Mouse (Mus musculus) midbrain, embryonic 13.5 days (tissue): ENCODE measurements around the gene Klhl33. TPM values are rescaled to one million over a fixed set of nuclear protein-coding genes. Genes with fewer than 3 reads are reported as not detected.
"Not testable (repeated sequence)": the region's sequence is repeated elsewhere in the genome, so short reads cannot be mapped to it uniquely, and the experiment has no call there.

Experiments used
- ATAC-seq: fragments of 200-750 bp; cut with Nextera tagmentation; 2 replicates; pipeline ENCODE4 v1.8.0; 2017; ENCODE audit warnings: mild to moderate bottlenecking, moderate TSS enrichment, moderate library complexity
- H3K27ac ChIP-seq: fragments of 300-500 bp; sonication (generic); 2 replicates; pipeline ENCODE4 v1.5.1; 2015; ENCODE audit warnings: inconsistent platforms, mild to moderate bottlenecking, moderate library complexity
- H3K27me3 ChIP-seq: fragments of 300-500 bp; sonication (generic); 2 replicates; pipeline ENCODE4 v1.6.1; 2015; ENCODE audit warnings: mild to moderate bottlenecking, inconsistent platforms
- H3K36me3 ChIP-seq: fragments of 300-500 bp; sonication (generic); 2 replicates; pipeline ENCODE4 v1.6.1; 2015; ENCODE audit warnings: mild to moderate bottlenecking, inconsistent platforms
- H3K4me1 ChIP-seq: fragments of 300-500 bp; sonication (generic); replicated peaks from 2 replicates; pipeline ENCODE4 v1.6.1; 2015; ENCODE audit warnings: inconsistent platforms
- H3K4me2 ChIP-seq: fragments of 300-500 bp; sonication (generic); replicated peaks from 2 replicates; pipeline ENCODE4 v1.6.1; 2015; ENCODE audit warnings: moderate library complexity, mild to moderate bottlenecking, inconsistent platforms
- H3K4me3 ChIP-seq: fragments of 300-500 bp; sonication (generic); replicated peaks from 2 replicates; pipeline ENCODE4 v1.5.1; 2015; ENCODE audit warnings: mild to moderate bottlenecking, inconsistent platforms
- H3K9ac ChIP-seq: fragments of 300-500 bp; sonication (generic); replicated peaks from 2 replicates; pipeline ENCODE4 v1.6.1; 2015; ENCODE audit warnings: mild to moderate bottlenecking, inconsistent platforms
- H3K9me3 ChIP-seq: fragments of 300-500 bp; sonication (generic); 2 replicates; pipeline ENCODE4 v1.6.1; 2016; ENCODE audit warnings: mild to moderate bottlenecking, inconsistent platforms
- WGBS: fragments of 180-500 bp; shearing (Covaris S2); methylation state at CpG from one replicate; pipeline ENCODE4 v1.1.7; 2015; 5-methylcytosine and 5-hydroxymethylcytosine counted together
- polyA plus RNA-seq: library from polyadenylated mRNA; unstranded; fragments of >200 nt; fragmentation: Nextera tagmentation; extraction: Ambion mirVana; gene quantifications from 2 replicates; pipeline ENCODE4 v1.2.1, GENCODE M21; 2015

Gene Klhl33
- 0.52 and 0.65 TPM in 2 replicates for polyA plus RNA-seq

DNA sequence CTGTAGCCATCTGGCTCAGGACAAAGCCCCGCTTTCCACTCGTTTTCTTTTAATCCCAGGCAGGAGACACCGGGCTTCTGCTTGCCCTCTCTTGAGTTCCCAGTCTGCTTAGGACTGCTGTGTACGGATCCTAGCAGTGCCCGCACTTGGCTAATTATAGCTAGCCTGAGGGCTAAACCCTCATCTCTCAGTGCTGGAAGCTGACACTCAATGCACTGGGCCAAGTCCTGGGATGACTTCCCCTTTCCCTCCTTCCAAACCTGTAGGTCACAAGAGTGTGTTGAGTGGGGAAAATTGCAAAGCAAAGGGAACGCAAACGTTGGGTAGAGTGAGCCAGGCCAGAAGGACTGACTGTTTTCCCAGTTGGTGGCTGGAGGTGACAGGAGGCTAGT is at the start of gene Klhl33:
TSS of gene Klhl33 (minus strand) at position 134 of the 392 bp plus-strand sequence.
- H3K27me3 ChIP-seq = peaks cover 12% of the 10 kb centered on the region; the same call in 1 of the 2 replicates
- peak within 1 kb of the TSS; percentile 90 for H3K4me2 ChIP-seq
- peaks cover 14% of the 10 kb centered on the region for H3K4me1 ChIP-seq
- H3K9ac ChIP-seq = peak within 1 kb of the TSS; percentile 78
- WGBS = 44% methylated on average over 7 of the region's 7 CpGs
- H3K36me3 ChIP-seq = no peaks in the 10 kb centered on the region
- no peaks in the 10 kb centered on the region for H3K9me3 ChIP-seq
- H3K4me3 ChIP-seq = peak within 1 kb of the TSS; percentile 52
- peak within 1 kb of the TSS; percentile 3; the same call in 1 of the 2 replicates for H3K27ac ChIP-seq
- ATAC-seq = peak; percentile 37

DNA sequence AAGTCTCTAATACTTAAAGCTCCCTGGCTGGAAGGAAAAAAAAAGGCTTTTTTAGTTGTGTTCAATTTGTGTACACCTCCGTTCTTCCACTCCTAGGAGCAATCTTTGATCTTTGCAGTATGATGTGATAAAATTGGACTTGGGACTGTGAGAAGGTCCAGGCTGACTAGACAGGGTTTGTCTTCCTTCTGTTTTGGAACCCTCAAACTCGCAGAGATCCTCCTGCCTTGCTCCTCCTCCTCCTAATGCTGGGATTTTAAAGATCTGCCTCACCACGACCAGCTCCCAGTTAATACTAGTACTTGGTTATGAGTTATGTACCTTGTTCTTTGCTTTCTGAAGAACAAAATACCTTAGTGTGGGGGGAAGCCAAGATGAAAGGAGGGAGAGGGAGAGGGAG is 48.2 kb upstream of the Klhl33 start:
- H3K27ac ChIP-seq, ATAC-seq: not testable (repeated sequence)
- 25% methylated on average over 3 of the region's 3 CpGs for WGBS

DNA sequence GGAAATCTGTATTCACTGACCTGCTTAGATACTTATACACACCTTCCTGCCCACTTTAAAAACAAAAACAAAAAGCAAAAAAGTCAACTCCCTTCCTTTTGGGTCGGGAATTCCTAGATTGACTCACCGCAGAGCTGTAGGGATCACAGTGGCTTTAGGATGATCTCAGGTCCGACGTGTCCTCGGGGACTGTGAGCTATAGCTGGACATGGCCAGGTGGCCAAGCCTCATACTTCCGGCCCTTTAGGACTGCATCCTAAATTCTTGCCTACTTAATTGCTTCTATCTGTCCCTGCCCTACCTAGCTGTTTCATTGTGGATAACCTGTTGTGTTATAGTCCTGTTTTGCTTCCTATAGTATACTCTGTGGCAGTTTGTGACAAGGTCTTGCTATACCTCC is 47.8 kb upstream of the Klhl33 start:
- H3K36me3 ChIP-seq, H3K9me3 ChIP-seq, H3K27me3 ChIP-seq: not testable (repeated sequence)
- 0 out of 2 replicates have a peak, but pooled peaks have one; percentile 20 for ATAC-seq
- peaks cover 12% of the 10 kb centered on the region for H3K4me1 ChIP-seq
- H3K9ac ChIP-seq = peak overlapping the region; percentile 56
- 8% methylated on average over 6 of the region's 6 CpGs for WGBS
- H3K27ac ChIP-seq = peak overlapping the region; percentile 81
- peak overlapping the region; percentile 48 for H3K4me3 ChIP-seq
- H3K4me2 ChIP-seq = peak overlapping the region; percentile 56

More for the DNA sequence above, 48.2 kb upstream of the Klhl33 start:
- Histone ChIP-seq H3K4me1 (peaks cover 12% of the 10 kb centered on the region), H3K4me3 (peak overlapping the region; percentile 48), H3K9ac (peak overlapping the region; percentile 56), H3K4me2 (peak overlapping the region; percentile 56)
- not testable (repeated sequence) for H3K27me3 ChIP-seq, H3K9me3 ChIP-seq, H3K36me3 ChIP-seq

DNA sequence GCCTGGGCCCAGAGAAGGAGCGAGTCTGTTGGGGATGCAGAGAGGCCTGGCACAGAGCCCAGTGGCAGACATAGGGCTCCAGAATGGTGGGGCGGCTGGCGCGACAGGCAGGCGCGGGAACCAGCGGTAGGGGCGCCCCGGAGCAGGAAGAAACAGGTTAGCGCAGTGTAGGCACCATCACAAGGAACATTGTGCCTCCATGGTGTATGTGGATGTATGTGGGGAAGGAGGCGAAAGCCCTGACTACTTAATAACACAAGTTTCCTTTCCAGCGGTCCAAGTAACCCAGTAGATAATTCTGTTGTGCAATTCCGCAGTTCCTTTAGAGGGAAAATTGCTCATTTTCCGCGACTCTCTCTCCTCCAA is 47.3 kb upstream of the Klhl33 start:
- Histone ChIP-seq H3K9ac (peak overlapping the region; percentile 56), H3K4me2 (peak overlapping the region; percentile 56), H3K27ac (peak overlapping the region; percentile 81), H3K4me3 (peak overlapping the region; percentile 48), H3K4me1 (peaks cover 12% of the 10 kb centered on the region)
- H3K9me3 ChIP-seq, H3K36me3 ChIP-seq, H3K27me3 ChIP-seq: not testable (repeated sequence)
- under 1% methylated on average over 15 of the region's 15 CpGs for WGBS
- ATAC-seq = peak; percentile 97

DNA sequence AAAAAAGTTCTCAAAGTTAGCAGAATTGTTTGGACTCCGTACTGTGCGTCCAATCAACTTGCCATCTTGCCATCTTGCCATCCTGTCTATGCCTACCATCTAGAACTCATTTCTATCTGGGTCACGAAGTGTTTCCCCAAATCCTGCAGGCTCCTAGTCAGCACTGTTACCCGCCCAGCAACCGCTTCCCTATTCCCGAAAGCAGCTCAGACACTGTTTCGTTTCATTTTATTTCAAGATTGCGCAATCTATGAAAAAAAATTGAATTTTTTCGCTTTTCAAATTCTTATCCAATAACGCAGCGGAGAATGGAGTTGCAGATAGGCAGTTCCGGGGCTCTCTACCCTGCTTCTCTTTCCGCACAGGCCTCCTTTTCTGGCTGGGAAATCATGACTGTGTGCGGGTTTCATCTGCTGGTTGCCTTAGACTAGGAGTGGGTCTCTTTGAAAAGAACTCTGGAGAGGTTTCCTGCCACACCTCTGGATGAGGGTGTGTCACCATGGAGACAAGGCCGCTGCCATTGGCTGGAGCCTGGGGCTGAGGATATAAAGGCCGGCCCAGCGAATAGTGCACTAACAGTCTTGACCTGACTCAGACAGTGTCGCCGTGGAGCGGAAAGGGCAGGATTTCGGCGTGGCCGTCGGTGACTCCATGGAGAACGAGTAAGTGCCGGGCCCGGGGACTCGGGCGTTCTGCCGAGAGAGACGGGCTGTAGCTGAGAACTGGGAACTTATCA is 46.8 kb upstream of the Klhl33 start, which contains the start of gene Gm49342:
TSS of gene Gm49342 (plus strand) at position 586 of the 736 bp plus-strand sequence.
- Histone ChIP-seq H3K27ac (peak within 1 kb of the TSS; percentile 81), H3K36me3 (no peaks in the 10 kb centered on the region), H3K9ac (peak within 1 kb of the TSS; percentile 56), H3K9me3 (no peaks in the 10 kb centered on the region), H3K27me3 (no peaks in the 10 kb centered on the region), H3K4me2 (peak within 1 kb of the TSS; percentile 56), H3K4me1 (peaks cover 12% of the 10 kb centered on the region), H3K4me3 (peak within 1 kb of the TSS; percentile 48)
- 17% methylated on average over 31 of the region's 31 CpGs for WGBS
- ATAC-seq = peak; percentile 99

DNA sequence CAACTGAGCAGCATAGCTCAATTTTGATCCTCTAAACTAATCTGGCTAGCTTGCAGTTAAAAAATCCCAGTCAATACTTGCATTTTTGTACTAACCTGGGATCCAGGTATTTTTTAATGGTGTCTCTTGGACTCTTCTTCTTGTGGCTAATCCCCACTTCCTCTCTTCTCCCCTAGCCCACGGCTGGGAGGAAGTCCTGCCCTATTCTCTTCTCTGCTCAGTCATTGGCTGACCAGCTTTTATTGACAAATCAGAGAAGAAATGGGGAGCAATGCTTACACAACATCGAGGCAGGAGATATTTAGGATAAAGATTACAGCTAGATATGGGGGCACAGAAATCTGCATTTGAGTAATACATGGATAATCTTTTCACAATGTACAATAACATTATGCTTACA is 41.6 kb upstream of the Klhl33 start:
- Histone ChIP-seq H3K9ac (no peak overlapping the region), H3K36me3 (no peaks in the 10 kb centered on the region), H3K4me2 (no peak overlapping the region), H3K9me3 (no peaks in the 10 kb centered on the region), H3K4me3 (no peak overlapping the region), H3K27me3 (no peaks in the 10 kb centered on the region), H3K27ac (no peak overlapping the region), H3K4me1 (peaks cover 3% of the 10 kb centered on the region; the same call in 1 of the 2 replicates)
- WGBS = 46% methylated on average over 2 of the region's 2 CpGs
- ATAC-seq = no peak

DNA sequence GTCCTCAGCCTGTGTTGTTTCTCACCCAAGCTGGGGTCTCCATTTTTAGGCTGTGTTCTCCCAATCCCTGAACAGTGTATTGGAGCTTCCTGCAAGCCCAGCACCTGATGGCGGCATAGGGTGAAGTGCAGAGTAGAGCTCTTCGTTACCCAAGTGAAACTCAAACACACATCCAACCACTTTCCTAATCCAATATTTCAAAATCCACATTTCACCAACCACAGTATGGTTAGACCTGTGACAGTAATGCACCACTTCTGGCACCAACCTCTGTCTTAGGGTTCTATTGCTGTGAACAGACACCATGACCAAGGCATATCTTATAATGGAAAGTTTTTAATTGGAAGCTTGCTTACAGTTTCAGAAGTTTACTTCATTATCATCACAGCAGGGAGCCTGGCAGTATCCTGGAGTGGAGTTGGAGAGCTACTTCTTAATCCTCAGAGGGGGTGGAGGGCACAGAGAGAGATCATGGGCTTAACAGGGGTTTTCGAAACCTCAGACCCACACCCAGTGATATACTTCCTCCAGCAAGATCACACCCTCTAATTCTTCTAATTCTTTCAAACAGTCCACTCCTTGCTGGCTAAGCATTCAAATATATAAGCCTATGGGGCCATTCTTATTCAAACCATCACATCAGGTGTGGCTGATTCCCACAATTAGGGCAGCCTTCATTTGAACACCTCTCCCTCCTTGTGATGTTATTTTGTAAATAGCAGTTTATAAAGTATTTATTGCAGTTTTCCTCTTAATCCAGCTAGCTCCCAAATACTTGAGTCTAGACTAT is 41.0 kb upstream of the Klhl33 start:
- no peaks in the 10 kb centered on the region for H3K27me3 ChIP-seq
- no peak overlapping the region for H3K4me3 ChIP-seq
- H3K4me1 ChIP-seq = no peaks in the 10 kb centered on the region
- H3K36me3 ChIP-seq = no peaks in the 10 kb centered on the region
- no peak overlapping the region for H3K9ac ChIP-seq
- H3K27ac ChIP-seq = no peak overlapping the region
- H3K4me2 ChIP-seq = no peak overlapping the region
- H3K9me3 ChIP-seq = no peaks in the 10 kb centered on the region
- no peak for ATAC-seq
- WGBS = 87% methylated on average over 3 of the region's 3 CpGs

DNA sequence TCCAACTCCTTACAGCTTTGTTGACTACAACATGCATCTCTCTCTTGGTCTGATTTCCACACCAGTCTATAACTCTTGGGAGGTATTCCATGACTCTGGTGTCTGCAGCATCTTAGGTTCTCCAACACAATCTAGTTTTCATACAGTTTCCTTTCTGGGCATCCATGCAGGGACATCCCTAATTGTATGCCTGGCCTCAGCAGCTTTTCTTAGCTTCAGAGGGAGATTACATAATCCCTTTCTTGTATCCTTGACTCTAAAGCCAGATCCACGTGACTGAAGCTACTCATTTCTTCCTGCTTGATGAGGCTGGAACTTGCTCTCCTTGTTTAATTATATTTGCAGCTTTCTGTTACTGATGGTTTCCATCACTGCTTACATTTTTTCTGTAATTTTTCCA is 39.3 kb upstream of the Klhl33 start:
- H3K4me1 ChIP-seq = peaks cover under 1% of the 10 kb centered on the region; the same call in 1 of the 2 replicates
- no peaks in the 10 kb centered on the region for H3K36me3 ChIP-seq
- no peak for ATAC-seq
- no peaks in the 10 kb centered on the region for H3K9me3 ChIP-seq
- no peaks in the 10 kb centered on the region for H3K27me3 ChIP-seq
- H3K27ac ChIP-seq = no peak overlapping the region
- no peak overlapping the region for H3K4me2 ChIP-seq
- WGBS = 61% methylated on average over 1 of the region's 1 CpGs
- H3K9ac ChIP-seq = no peak overlapping the region
- no peak overlapping the region for H3K4me3 ChIP-seq

DNA sequence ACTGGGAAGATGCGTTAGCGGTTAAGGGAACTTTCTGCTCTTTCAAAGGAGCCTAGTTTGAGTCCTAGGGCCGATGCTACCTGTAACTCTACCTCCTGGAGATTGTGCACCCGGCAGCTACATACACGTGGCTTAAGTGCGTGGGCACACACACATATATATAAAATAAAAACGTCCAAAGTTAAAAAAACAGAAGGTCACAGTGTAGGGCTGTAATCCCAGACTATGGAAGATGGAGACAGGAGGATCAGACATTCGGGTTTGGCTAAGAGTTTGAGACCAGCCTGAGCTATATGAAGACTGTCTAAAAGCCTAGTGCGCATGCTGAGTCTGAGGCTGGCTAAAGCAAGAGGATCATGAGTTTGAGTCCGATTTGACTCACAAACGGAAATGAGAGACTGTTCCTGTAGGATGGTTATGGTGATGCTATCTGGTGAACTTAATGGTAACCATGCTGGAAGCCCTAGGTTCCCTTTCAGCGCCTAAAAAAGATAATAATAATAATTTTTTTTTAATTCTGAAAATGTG is 34.2 kb upstream of the Klhl33 start:
- H3K9ac ChIP-seq = peak overlapping the region; percentile 47
- H3K27me3 ChIP-seq = no peaks in the 10 kb centered on the region
- no peaks in the 10 kb centered on the region for H3K9me3 ChIP-seq
- ATAC-seq = no peak
- 14% methylated on average over 12 of the region's 12 CpGs for WGBS
- peaks cover 28% of the 10 kb centered on the region for H3K36me3 ChIP-seq
- H3K4me2 ChIP-seq = peak overlapping the region; percentile 56
- H3K4me1 ChIP-seq = peaks cover 28% of the 10 kb centered on the region
- peak overlapping the region; percentile 81 for H3K27ac ChIP-seq
- H3K4me3 ChIP-seq = peak overlapping the region; percentile 99

DNA sequence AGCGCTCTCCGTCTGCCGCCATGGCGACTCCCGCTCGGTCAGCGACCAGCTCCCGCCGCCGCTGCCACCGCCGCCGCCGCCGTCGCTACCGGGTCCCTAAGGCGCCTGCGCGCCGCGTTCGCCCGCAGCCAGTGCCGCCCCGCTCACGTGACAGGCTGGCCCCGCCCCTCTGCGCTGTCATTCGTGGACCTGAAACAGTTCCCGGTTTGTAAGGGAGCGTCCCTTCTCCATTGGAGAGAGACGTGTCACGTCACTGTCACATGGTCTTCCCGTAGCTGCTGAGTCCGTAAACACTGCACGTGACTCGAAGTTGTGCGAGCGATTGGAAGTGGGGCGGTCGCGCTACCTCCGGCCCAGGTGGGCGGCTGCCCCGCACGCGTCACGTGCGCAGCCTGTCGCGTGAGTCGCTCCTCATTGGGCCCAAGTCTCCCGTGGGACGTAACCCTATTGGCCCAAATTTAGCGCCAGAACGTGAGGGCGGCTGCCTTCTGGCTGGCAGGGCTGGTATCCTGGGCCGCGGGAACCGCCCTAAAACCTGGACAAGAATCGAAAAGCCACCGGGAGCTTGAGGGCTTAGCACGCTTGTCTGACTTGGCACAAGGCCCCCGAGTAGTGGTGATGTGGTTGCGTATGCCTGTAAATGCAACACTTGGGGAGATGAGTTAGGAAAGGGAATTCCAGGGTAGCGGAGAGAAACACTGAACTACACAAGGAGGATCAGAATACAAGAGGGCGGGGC is 33.6 kb upstream of the Klhl33 start, which contains the start of the genes Pip4p1 and Pnp:
TSS of gene Pip4p1 (minus strand) at position 103 of the 739 bp plus-strand sequence.
TSS of gene Pnp (plus strand) at position 329 of the 739 bp plus-strand sequence.
- H3K27me3 ChIP-seq = no peaks in the 10 kb centered on the region
- H3K9ac ChIP-seq = peak within 1 kb of the TSS; percentile 99
- peak within 1 kb of the TSS; percentile 86 for H3K27ac ChIP-seq
- peaks cover 33% of the 10 kb centered on the region for H3K36me3 ChIP-seq
- under 1% methylated on average over 68 of the region's 68 CpGs for WGBS
- peak; percentile 99 for ATAC-seq
- H3K4me3 ChIP-seq = peak within 1 kb of the TSS; percentile 99
- H3K9me3 ChIP-seq = no peaks in the 10 kb centered on the region
- peak within 1 kb of the TSS; percentile 93 for H3K4me2 ChIP-seq
- H3K4me1 ChIP-seq = peaks cover 35% of the 10 kb centered on the region

DNA sequence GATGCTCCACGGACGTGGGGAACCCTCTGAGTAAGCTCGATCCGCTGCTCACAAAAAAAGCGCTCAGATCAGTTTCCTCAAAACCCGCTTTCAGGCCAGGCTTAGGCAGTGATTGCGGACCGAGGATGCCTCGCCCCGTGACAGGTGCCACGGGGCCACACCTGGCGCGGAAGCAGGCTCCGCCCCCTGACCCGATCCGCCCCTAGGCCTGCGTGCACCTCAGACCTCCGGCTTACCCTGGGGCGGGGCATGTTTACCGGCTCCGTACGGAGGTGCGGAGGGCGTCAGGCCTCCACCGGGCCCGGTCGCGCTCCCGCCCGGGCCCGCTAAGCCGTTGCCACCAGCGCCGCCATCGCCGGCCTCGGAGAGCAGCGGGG is 33.1 kb upstream of the Klhl33 start:
- Histone ChIP-seq H3K36me3 (peaks cover 33% of the 10 kb centered on the region), H3K4me3 (peak overlapping the region; percentile 99), H3K4me2 (peak overlapping the region; percentile 93), H3K9ac (peak overlapping the region; percentile 99), H3K27me3 (no peaks in the 10 kb centered on the region), H3K4me1 (peaks cover 40% of the 10 kb centered on the region), H3K27ac (peak overlapping the region; percentile 86), H3K9me3 (no peaks in the 10 kb centered on the region)
- ATAC-seq = peak; percentile 63
- WGBS = under 1% methylated on average over 38 of the region's 38 CpGs
